8 mouse cellular contexts compared by ENCODE assay signal in the genomic region with DNA sequence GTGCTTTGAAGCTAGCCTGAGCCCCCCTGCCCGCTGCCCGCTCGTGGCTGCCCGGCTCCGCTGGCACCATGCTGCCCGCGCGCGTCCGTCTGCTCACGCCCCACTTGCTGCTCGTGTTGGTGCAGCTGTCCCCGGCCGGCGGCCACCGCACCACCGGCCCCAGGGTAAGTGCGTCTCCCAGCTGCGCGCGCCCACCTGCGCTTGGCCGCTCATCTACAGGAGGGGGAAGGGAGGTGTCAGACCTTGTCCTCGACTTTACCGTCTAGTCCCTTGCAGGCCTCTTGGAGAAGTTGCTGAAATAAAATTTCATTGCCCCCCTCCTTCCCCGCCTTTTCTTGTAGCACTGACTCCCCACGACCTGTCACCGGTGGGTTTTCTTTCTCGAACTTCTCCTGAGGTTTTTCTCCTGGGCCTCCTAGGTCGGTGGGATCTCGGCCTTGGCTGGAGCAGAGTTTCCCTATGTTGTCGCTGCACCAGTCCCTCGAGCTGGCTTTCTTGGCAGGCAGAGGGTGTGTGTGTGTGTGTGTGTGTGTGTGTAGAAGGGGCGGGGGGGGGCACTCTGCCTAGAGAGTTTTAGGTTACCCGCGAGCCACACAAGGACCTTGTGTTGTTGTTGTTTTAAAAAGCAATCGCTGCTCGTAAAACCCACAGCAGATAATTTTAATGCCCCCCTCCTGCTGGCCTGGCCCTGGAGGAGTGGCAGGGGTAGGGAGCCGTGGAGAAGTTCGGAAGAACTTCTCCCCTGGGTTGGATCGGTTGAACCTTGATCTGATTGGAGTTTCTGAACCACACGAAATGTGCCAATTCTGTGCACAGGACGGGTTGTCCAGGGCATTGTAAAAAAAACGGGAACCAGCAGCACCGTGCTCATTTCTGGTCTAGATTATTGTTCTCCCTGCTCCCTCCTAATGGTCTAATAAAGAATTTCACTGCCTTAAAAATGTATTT. TPM values are rescaled to one million over a fixed set of nuclear protein-coding genes. Genes with fewer than 3 reads are reported as not detected.
DNase-seq lines count a peak whose midpoint lies in the region; ATAC-seq and TF ChIP-seq lines count a peak whose summit lies in the region.

No protein-coding gene starts in this region.

- peak; percentile 6 for DNase-seq in kidney, adult 18-20 months
- no peak for DNase-seq in kidney, postnatal 25 days
- DNase-seq in G1E (ENCODE audit: low spot score) = no peak
- DNase-seq in cerebellum, adult 9-11 months = peak; percentile 40
- no peak for DNase-seq in liver, embryonic 13.5 days
- DNase-seq in testis, postnatal 10 days (ENCODE audit: low spot score) = peak; percentile 65
- no peak for DNase-seq in spleen, adult 12 weeks (ENCODE audit: low spot score)

- WGBS in liver, embryonic 13.5 days (ENCODE audit: insufficient replicate concordance) = 4% methylated on average over 45 of the region's 45 CpGs

- peaks cover 36% of the 10 kb centered on the region for H3K4me1 ChIP-seq in G1E (ENCODE audit: insufficient read depth, low read depth, low read length)
- peaks cover 4% of the 10 kb centered on the region; the same call in 1 of the 2 replicates for H3K4me1 ChIP-seq in liver, embryonic 13.5 days (replicated peaks)

- peaks cover 94% of the 10 kb centered on the region for H3K36me3 ChIP-seq in G1E (replicated peaks)
- no peaks in the 10 kb centered on the region for H3K36me3 ChIP-seq in liver, embryonic 13.5 days

- H3K4me3 ChIP-seq in G1E (ENCODE audit: low read depth, low read length) = peak overlapping the region; percentile 17; the same call in 1 of the 2 replicates
- H3K4me3 ChIP-seq in liver, embryonic 13.5 days (replicated peaks) = peak overlapping the region; percentile 57

- H3K9me3 ChIP-seq in G1E (replicated peaks) = no peaks in the 10 kb centered on the region
- H3K9me3 ChIP-seq in liver, embryonic 13.5 days (replicated peaks) = no peaks in the 10 kb centered on the region

- H3K27me3 ChIP-seq in G1E (ENCODE audit: insufficient read depth, low read length) = no peaks in the 10 kb centered on the region
- peaks cover 44% of the 10 kb centered on the region for H3K27me3 ChIP-seq in liver, embryonic 13.5 days

- no peak for TF ChIP-seq CTCF in G1E (IDR thresholded peaks at IDR 0.05; ENCODE audit: low read depth, low read length)

- no peak for ATAC-seq in G1E (ENCODE audit: extremely low read depth, insufficient number of reproducible peaks, low FRiP score, poor library complexity, severe bottlenecking)
- ATAC-seq in hematopoietic stem cell, adult 5-6 weeks (replicated peaks in 1 of 2; ENCODE audit: insufficient read depth in 1 of 2, low FRiP score in 2 of 2, low TSS enrichment in 1 of 2, low read depth in 1 of 2, poor library complexity in 2 of 2, severe bottlenecking in 2 of 2) = peak; percentile 51 to 64
- peak; percentile 52 for ATAC-seq in liver, embryonic 13.5 days (ENCODE audit: low read depth)

- no peak overlapping the region for H3K27ac ChIP-seq in liver, embryonic 13.5 days

- H3K9ac ChIP-seq in liver, embryonic 13.5 days = peak overlapping the region; percentile 63

- peak overlapping the region; percentile 61 for H3K4me2 ChIP-seq in liver, embryonic 13.5 days

RNA-seq across cellular contexts. Expression of a gene that starts 0.7 kb away (rescaled TPM):
- total RNA-seq in G1E (2014; fragmentation: Nextera tagmentation) (33.8 and 36.3 TPM in 2 replicates), G1E (2017) (28.1 and 28.3 TPM in 2 replicates)
- polyA plus RNA-seq in G1E (2012) = 7.4 and 10.6 TPM in 2 replicates
- total RNA-seq in hematopoietic stem cell, adult 5-6 weeks (2017) = 0.79 and 2.1 TPM in 2 replicates
- 6.0 and 7.4 TPM in 2 replicates for polyA plus RNA-seq in liver, embryonic 13.5 days (2015; fragmentation: Nextera tagmentation; extraction: Ambion mirVana)

RNA-seq across cellular contexts. Expression of a gene that starts 58.8 kb away (rescaled TPM):
- total RNA-seq in G1E (2014; fragmentation: Nextera tagmentation) (not detected in 2 replicates), G1E (2017) (0.44 and 0.52 TPM in 2 replicates)
- not detected in 2 replicates for polyA plus RNA-seq in G1E (2012)
- not detected in 2 replicates for total RNA-seq in hematopoietic stem cell, adult 5-6 weeks (2017)
- 0.74 and 0.95 TPM in 2 replicates for polyA plus RNA-seq in liver, embryonic 13.5 days (2015; fragmentation: Nextera tagmentation; extraction: Ambion mirVana)

Comparison
In these comparisons a context has a peak if more than half of its experiments do, and no peak if none do; other contexts are left out.
1. DNase-seq: peak in kidney, adult 18-20 months (single experiment), cerebellum, adult 9-11 months (single experiment) and testis, postnatal 10 days (single experiment); none in kidney, postnatal 25 days (0 of 2), G1E (single experiment), liver, embryonic 13.5 days (single experiment) and spleen, adult 12 weeks (single experiment).